ENCODE assay signal across 11 mouse cellular contexts in genomic region chr1:127444836-127445485, GRCm38 (mm10).
A peak's percentile ranks its signal among the peaks of the same experiment; 100 is the strongest.
DNase-seq lines count a peak whose midpoint lies in the region; ATAC-seq lines count a peak whose summit lies in the region.
"Had no signal": no experiment of that assay in that cellular context is flagged by ENCODE, and none has a peak within 500 bp of the region (broad histone marks: within the 10 kb centered on the region; RNA-seq: fewer than 3 reads in every experiment).

No protein-coding gene starts in this region.

- no peak overlapping the region for H3K9ac ChIP-seq in kidney, embryonic 16.5 days (replicated peaks; ENCODE audit: low read length)
- H3K9ac ChIP-seq in embryonic facial prominence, embryonic 13.5 days = no peak overlapping the region
- no peak overlapping the region for H3K9ac ChIP-seq in limb, embryonic 11.5 days (ENCODE audit: low read length)
- H3K9ac ChIP-seq: hindbrain, embryonic 14.5 days had no signal

- WGBS in kidney, embryonic 16.5 days = 38% methylated on average over 5 of the region's 5 CpGs
- 26% methylated on average over 5 of the region's 5 CpGs for WGBS in embryonic facial prominence, embryonic 13.5 days
- WGBS in limb, embryonic 11.5 days = 20% methylated on average over 5 of the region's 5 CpGs

- no peak overlapping the region for H3K27ac ChIP-seq in kidney, embryonic 16.5 days (ENCODE audit: low read length)
- 0 out of 2 replicates have a peak overlapping the region, but pooled peaks have one; percentile 1 for H3K27ac ChIP-seq in embryonic facial prominence, embryonic 13.5 days
- H3K27ac ChIP-seq in limb, embryonic 11.5 days (replicated peaks; ENCODE audit: low read depth, low read length) = no peak overlapping the region
- H3K27ac ChIP-seq: hindbrain, embryonic 14.5 days; macrophage had no signal

- H3K9me3 ChIP-seq in kidney, embryonic 16.5 days (ENCODE audit: low read length) = 0 out of 2 replicates have a peak, but pooled peaks cover 4% of the 10 kb centered on the region
- H3K9me3 ChIP-seq in embryonic facial prominence, embryonic 13.5 days = peaks cover 9% of the 10 kb centered on the region
- peaks cover 5% of the 10 kb centered on the region; the same call in 1 of the 2 replicates for H3K9me3 ChIP-seq in limb, embryonic 11.5 days (ENCODE audit: control insufficient read depth, low read length)

- H3K4me1 ChIP-seq in kidney, embryonic 16.5 days (ENCODE audit: insufficient read depth, low read length) = peaks cover 40% of the 10 kb centered on the region
- peaks cover 55% of the 10 kb centered on the region for H3K4me1 ChIP-seq in embryonic facial prominence, embryonic 13.5 days
- H3K4me1 ChIP-seq in limb, embryonic 11.5 days (ENCODE audit: control insufficient read depth, insufficient read depth, low read length) = peaks cover 23% of the 10 kb centered on the region

- H3K36me3 ChIP-seq in kidney, embryonic 16.5 days (ENCODE audit: insufficient read depth, low read length) = peaks cover 7% of the 10 kb centered on the region
- H3K36me3 ChIP-seq in embryonic facial prominence, embryonic 13.5 days = peaks cover 28% of the 10 kb centered on the region
- H3K36me3 ChIP-seq in limb, embryonic 11.5 days (ENCODE audit: control insufficient read depth, insufficient read depth, low read length) = no peaks in the 10 kb centered on the region; the same call in 1 of the 2 replicates

- DNase-seq in kidney, adult 11 months = peak; percentile 52
- DNase-seq in heart, postnatal 36 days = peak; percentile 15 to 25
- DNase-seq in limb, embryonic 11.5 days (ENCODE audit: low spot score) = peak; percentile 33
- DNase-seq in thymus, postnatal 4 days = no peak
- no peak for DNase-seq in natural killer cell, adult 2 months (ENCODE audit: low spot score in 2 of 2)
- no peak for DNase-seq in left cerebral cortex, adult 18-20 months (ENCODE audit: low spot score in 2 of 2)
- DNase-seq: right cerebral cortex, postnatal 4 days had no signal

- H3K4me2 ChIP-seq in kidney, embryonic 16.5 days (replicated peaks; ENCODE audit: low read depth, low read length) = no peak overlapping the region
- H3K4me2 ChIP-seq in embryonic facial prominence, embryonic 13.5 days = no peak overlapping the region
- no peak overlapping the region for H3K4me2 ChIP-seq in limb, embryonic 11.5 days (ENCODE audit: low read depth, severe bottlenecking)
- H3K4me2 ChIP-seq: hindbrain, embryonic 14.5 days had no signal

- no peak overlapping the region for H3K4me3 ChIP-seq in kidney, embryonic 16.5 days (ENCODE audit: low read length)
- H3K4me3 ChIP-seq in embryonic facial prominence, embryonic 13.5 days = no peak overlapping the region
- H3K4me3 ChIP-seq in limb, embryonic 11.5 days (ENCODE audit: low read depth, low read length) = no peak overlapping the region

- no peaks in the 10 kb centered on the region for H3K27me3 ChIP-seq in kidney, embryonic 16.5 days (ENCODE audit: insufficient read depth, low read length)
- no peaks in the 10 kb centered on the region for H3K27me3 ChIP-seq in embryonic facial prominence, embryonic 13.5 days
- no peaks in the 10 kb centered on the region for H3K27me3 ChIP-seq in limb, embryonic 11.5 days (ENCODE audit: control insufficient read depth, insufficient read depth, low read length)

- ATAC-seq in kidney, embryonic 16.5 days (ENCODE audit: low FRiP score, low TSS enrichment) = no peak
- no peak for ATAC-seq in embryonic facial prominence, embryonic 13.5 days (ENCODE audit: insufficient number of reproducible peaks, insufficient read depth, low FRiP score, low TSS enrichment, low read depth)
- ATAC-seq in limb, embryonic 11.5 days (ENCODE audit: insufficient number of reproducible peaks, low FRiP score, low TSS enrichment, low read depth) = no peak

- intact Hi-C loops in heart, postnatal 36 days (cut with DNase I) = no loop called here

Comparison
In these comparisons a context has a peak if more than half of its experiments do, and no peak if none do; other contexts are left out.
1. DNase-seq: peak in kidney, adult 11 months (single experiment), heart, postnatal 36 days (2 of 2) and limb, embryonic 11.5 days (single experiment); none in thymus, postnatal 4 days (single experiment), natural killer cell, adult 2 months (0 of 2) and left cerebral cortex, adult 18-20 months (0 of 2).